In the genomic region with DNA sequence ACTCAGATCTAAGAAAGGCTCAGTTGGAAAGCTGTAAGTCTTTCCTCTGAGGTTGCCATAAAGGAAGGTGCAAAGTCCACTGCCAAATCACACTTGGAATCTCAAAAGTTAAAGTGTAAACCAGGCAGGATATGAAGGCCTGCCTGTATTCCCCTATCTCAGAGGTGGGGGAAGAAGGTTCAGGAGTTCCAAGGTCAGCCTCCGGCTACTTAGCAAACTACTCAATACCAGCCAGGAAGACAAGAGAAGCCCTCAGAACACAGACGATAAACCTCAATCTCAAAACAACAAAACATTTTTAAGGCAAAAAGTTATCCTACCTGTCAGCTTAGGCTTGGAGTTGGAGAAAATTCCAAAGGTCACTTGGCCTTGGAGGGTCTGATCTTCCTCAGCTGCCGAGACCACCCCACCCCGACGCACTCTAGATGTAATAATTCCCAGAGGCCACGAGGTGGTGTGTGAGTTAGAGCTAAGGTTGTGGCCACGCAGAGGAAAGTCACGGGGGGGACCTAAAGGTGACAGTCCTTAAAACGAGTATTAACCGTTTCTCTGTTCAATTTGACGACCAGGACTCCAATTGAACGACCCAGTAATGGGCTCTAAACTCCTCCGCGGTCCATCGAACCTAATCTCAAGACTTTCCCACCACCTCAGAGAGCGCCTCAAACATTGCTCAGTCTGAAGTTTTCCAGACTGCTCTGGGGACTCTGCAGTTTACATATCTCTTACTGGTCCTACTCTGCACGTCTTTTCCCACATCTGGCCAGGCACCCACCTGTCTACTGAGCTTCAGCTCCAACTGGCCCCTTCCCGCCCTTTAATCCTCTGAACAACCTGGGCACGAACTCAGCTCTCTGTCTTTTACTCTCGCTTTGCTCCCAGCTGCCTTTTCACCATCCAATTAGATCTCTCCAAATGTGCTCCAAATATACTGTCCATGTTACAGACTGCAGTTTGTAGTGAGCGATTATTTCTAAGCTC, we compare ENCODE assay signal across 8 mouse cellular contexts. TPM values are rescaled to one million over a fixed set of nuclear protein-coding genes. Genes with fewer than 3 reads are reported as not detected.
DNase-seq lines count a peak whose midpoint lies in the region; ATAC-seq and TF ChIP-seq lines count a peak whose summit lies in the region.

No protein-coding gene starts in this region.

- TF ChIP-seq CTCF in kidney, adult 2 months (conservative IDR thresholded peaks at IDR 0.05; ENCODE audit: insufficient read depth, insufficient read length, low read depth, low read length): peak; percentile 60
- peak; percentile 60 for TF ChIP-seq CTCF in lung, adult 2 months (IDR thresholded peaks at IDR 0.05; ENCODE audit: insufficient read depth, low read length)

- peak overlapping the region; percentile 39 for H3K4me3 ChIP-seq in kidney, adult 2 months (ENCODE audit: insufficient read depth, low read depth, low read length)
- H3K4me3 ChIP-seq in lung, adult 2 months (replicated peaks; ENCODE audit: extremely low read depth, low read depth, low read length): peak overlapping the region; percentile 8
- peak overlapping the region; percentile 80 for H3K4me3 ChIP-seq in neural tube, embryonic 15.5 days (replicated peaks)

- H3K4me1 ChIP-seq in kidney, adult 2 months (ENCODE audit: control insufficient read depth, insufficient read depth, low read length): peaks cover 13% of the 10 kb centered on the region
- H3K4me1 ChIP-seq in lung, adult 2 months (ENCODE audit: control insufficient read depth, insufficient read depth, low read length): no peaks in the 10 kb centered on the region
- H3K4me1 ChIP-seq in neural tube, embryonic 15.5 days: peaks cover 18% of the 10 kb centered on the region

- H3K36me3 ChIP-seq in kidney, adult 2 months (ENCODE audit: control insufficient read depth, insufficient read depth, low read length): no peaks in the 10 kb centered on the region
- H3K36me3 ChIP-seq in neural tube, embryonic 15.5 days: no peaks in the 10 kb centered on the region

- no peaks in the 10 kb centered on the region for H3K27me3 ChIP-seq in kidney, adult 2 months (replicated peaks; ENCODE audit: control insufficient read depth, insufficient read depth, low read length)
- H3K27me3 ChIP-seq in neural tube, embryonic 15.5 days (replicated peaks): no peaks in the 10 kb centered on the region

- no peak for TF ChIP-seq POLR2A in kidney, adult 2 months (IDR thresholded peaks at IDR 0.05; ENCODE audit: low read depth, low read length)
- no peak for TF ChIP-seq POLR2A in lung, adult 2 months (IDR thresholded peaks at IDR 0.05; ENCODE audit: borderline replicate concordance, extremely low read depth, low read depth, low read length)

- H3K4me2 ChIP-seq in neural tube, embryonic 15.5 days: peak overlapping the region; percentile 73

- DNase-seq in urinary bladder, postnatal 25 days (ENCODE audit: low spot score): peak; percentile 18
- no peak for DNase-seq in urinary bladder, postnatal 4 days (ENCODE audit: low spot score in 2 of 2)
- DNase-seq in cerebellum, postnatal 14 days: peak; percentile 60 to 62
- DNase-seq in heart, adult 9 months (ENCODE audit: low spot score in 2 of 2): peak; percentile 41 to 52
- DNase-seq in kidney, adult 2 months: peak; percentile 92
- peak; percentile 45 for DNase-seq in lung, adult 2 months

- 6% methylated on average over 21 of the region's 21 CpGs for WGBS in kidney, adult 2 months
- 7% methylated on average over 21 of the region's 21 CpGs for WGBS in lung, adult 2 months
- 13% methylated on average over 21 of the region's 21 CpGs for WGBS in neural tube, embryonic 15.5 days

- ATAC-seq in neural tube, embryonic 15.5 days (ENCODE audit: low FRiP score): peak; percentile 41; the same call in 1 of the 2 replicates
- ATAC-seq in activated CD4-positive, CD25-positive, alpha-beta regulatory T cell, adult 4 months: no peak

- H3K27ac ChIP-seq in kidney, adult 2 months (ENCODE audit: insufficient read depth, low read depth, low read length): peak overlapping the region; percentile 89
- H3K27ac ChIP-seq in neural tube, embryonic 15.5 days (replicated peaks): no peak overlapping the region

- H3K9me3 ChIP-seq in neural tube, embryonic 15.5 days (replicated peaks): no peaks in the 10 kb centered on the region

- 0 out of 2 replicates have a peak overlapping the region, but pooled peaks have one; percentile 62 for H3K9ac ChIP-seq in neural tube, embryonic 15.5 days (replicated peaks)

RNA-seq across cellular contexts. Expression of a gene that starts 0.9 kb away (rescaled TPM):
- 10.3 and 11.7 TPM in 2 replicates for polyA plus RNA-seq in kidney, adult 2 months (2012; rRNA removed)
- polyA plus RNA-seq in lung, adult 2 months (2012; rRNA removed): 7.7 and 8.2 TPM in 2 replicates
- polyA plus RNA-seq in neural tube, embryonic 15.5 days (2015; fragmentation: Nextera tagmentation; extraction: Ambion mirVana): 25.1 and 29.6 TPM in 2 replicates
- under 1 TPM in 1 of 2 experiments, not detected in 1; 0.07 TPM for polyA plus RNA-seq in activated CD4-positive, CD25-positive, alpha-beta regulatory T cell, adult 4 months (2017; shearing (Covaris generic))

RNA-seq across cellular contexts. Expression of a gene that starts 37.4 kb away (rescaled TPM):
- 0.08 and 0.16 TPM in 2 replicates for polyA plus RNA-seq in kidney, adult 2 months (2012; rRNA removed)
- polyA plus RNA-seq in lung, adult 2 months (2012; rRNA removed): 0.11 and 0.38 TPM in 2 replicates
- 0.08 TPM in 1 of 2 replicates, not detected in the other for polyA plus RNA-seq in neural tube, embryonic 15.5 days (2015; fragmentation: Nextera tagmentation; extraction: Ambion mirVana)
- polyA plus RNA-seq in activated CD4-positive, CD25-positive, alpha-beta regulatory T cell, adult 4 months (2017; shearing (Covaris generic)): not detected

Comparison
In these comparisons a context has a peak if more than half of its experiments do, and no peak if none do; other contexts are left out.
1. DNase-seq: peak in urinary bladder, postnatal 25 days (single experiment), cerebellum, postnatal 14 days (2 of 2), heart, adult 9 months (2 of 2), kidney, adult 2 months (single experiment) and lung, adult 2 months (single experiment); none in urinary bladder, postnatal 4 days (0 of 2).
2. H3K4me3 ChIP-seq: peak in every context shown above with its lines; median percentile 80 in neural tube, embryonic 15.5 days; 39 in kidney, adult 2 months; 8 in lung, adult 2 months.